Mouse (Mus musculus) retina, postnatal 7 days (tissue): ENCODE measurements around the gene Sobp.

ENCODE experiments used
- DNase-seq: peaks from one replicate; pipeline ENCODE4 v3.0.0-alpha.2; 2012; ENCODE audit warnings: low read depth, low spot score

The Sobp gene

GRCm38 (mm10) chr10:43174326-43175155 lies at the start of gene Sobp, which contains the start of gene 9030612E09Rik:
Sobp (minus strand) TSS chr10:43174530.
9030612E09Rik (plus strand) TSS chr10:43174704.
- DNase-seq, result peak; percentile 59

GRCm38 (mm10) chr10:43223391-43223790 lies 49.1 kb upstream of the Sobp start:
- no peak for DNase-seq

GRCm38 (mm10) chr10:43221659-43222058 lies 47.3 kb upstream of the Sobp start:
- no peak for DNase-seq

DNA sequence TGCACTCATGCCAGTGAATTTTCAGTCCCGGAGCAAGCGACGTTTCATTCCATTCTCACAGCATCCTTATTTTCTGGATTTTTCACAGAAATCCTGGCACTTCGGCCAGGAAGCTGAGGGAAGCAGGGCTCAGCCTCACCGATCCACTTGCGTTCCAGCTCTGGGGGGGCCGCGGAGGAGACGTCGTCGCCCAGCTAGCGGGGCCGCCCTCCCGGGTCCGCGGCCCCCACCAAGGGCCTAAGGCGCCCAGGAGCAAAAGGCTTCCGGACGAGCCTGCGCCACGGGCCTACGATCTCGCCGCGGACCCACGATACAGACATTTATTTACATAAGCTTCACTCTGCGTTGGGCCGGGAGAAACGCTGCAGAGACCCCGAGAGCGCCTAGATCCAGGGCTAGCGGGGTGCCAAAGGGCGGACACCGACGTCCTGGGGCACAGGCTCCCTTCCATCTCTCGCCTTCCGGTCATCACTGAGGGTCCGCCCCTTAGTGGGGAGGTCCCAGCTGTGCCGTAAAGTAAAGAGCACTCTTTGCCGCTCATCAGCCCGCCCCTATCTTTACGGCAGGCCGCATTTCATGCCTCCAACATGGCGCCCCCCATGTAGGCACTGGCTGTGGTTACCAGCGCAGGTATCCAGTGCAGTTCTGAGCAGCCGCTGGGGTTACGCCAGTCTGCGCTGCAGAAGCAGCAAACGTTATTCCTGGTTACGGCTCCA lies 46.7 kb upstream of the Sobp start, which contains the start of gene Pdss2:
Gene Pdss2, plus strand, starts transcription at position 577 of the 716 bp plus-strand sequence.
- DNase-seq, result peak; percentile 85

DNA sequence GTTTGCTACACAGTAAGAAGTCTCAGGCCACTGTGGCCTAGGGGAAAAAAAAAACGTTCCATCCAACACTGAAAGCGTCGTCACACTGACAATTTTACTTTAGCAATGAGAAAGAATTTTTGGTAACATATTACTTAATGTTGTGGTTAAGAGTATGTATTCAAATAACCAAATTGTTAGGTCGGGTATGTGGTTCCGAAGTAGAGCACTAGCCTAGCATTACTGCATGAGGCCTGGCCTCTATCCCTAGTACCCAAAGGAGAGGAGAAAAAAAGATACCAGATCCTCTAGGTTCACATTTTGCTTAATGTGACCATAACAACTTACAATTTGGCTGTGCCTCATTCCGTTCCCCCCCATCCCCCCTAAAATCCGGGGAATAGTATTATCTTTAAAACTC lies 46.1 kb upstream of the Sobp start:
- no peak for DNase-seq

- no peak for DNase-seq
These were observed 43.1 kb upstream of the Sobp start for GRCm38 (mm10) chr10:43217361-43217900.

DNA sequence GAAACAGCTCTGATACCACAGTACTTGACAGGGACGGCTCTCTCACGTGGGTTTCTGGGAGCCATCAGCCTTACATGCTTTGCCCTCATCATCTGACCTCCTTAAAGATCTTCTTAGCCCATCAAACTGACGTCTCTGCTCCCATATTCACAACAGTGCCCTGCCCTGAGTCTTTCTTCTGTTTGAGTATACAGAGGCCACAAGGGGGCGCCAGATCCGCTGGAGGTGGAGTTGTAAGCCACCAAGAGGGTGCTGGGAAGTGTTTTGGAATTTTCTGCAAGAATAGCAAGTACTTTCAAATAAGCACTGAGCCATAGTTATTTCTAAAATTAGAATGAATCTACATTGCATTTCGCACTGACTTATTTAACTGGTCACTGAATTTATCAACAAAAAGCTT lies 37.5 kb upstream of the Sobp start:
- DNase-seq, result peak; percentile 6

DNA sequence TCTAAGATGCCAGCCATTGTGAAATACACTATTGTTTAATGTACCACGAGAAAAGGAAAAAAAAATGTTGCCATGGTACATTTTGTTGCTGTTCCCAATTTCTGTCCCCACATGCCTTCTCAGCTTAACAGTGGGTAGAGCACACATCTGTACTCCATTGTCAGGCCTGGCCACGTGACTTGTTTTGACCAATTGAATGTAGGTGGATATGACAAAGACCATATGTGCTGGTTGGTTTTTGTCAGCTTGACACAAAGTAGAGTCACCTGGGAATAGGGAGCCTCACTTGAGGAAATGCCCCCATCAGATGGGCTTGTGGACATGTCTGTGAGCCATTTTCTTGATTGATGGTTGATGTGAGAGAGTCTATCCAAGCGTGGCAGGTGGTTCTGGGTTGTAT lies 29.5 kb upstream of the Sobp start:
- DNase-seq, result no peak

DNA sequence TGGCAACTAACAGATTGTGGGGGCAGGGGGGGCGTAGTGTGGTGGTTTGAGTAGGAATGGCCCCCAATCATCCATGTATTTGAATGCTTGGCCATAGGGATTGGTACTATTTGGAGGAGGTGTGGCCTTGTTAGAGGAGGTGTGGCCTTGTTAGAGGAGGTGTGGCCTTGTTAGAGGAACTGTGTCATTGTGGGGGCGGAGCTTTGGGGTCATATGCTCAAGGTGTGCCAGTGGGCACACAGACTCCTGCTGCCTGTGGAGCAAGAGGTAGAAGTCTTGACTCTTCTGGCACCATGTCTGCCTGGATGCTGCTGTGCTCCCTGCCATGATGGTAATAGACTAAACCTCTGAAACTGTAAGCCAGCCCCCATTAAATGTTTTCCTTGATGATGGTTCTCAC lies 25.9 kb upstream of the Sobp start:
- DNase-seq, result no peak

- no peak for DNase-seq
These were observed 6.1 kb upstream of the Sobp start for GRCm38 (mm10) chr10:43180313-43180912.

- DNase-seq, result no peak
These were observed 849 bp upstream of the Sobp start for GRCm38 (mm10) chr10:43175156-43175601.

- DNase-seq, result no peak
These were observed 453 bp downstream of the Sobp start for GRCm38 (mm10) chr10:43173828-43174325.

GRCm38 (mm10) chr10:43173141-43173827 lies 1.0 kb downstream of the Sobp start:
- DNase-seq, result peak; percentile 30

DNA sequence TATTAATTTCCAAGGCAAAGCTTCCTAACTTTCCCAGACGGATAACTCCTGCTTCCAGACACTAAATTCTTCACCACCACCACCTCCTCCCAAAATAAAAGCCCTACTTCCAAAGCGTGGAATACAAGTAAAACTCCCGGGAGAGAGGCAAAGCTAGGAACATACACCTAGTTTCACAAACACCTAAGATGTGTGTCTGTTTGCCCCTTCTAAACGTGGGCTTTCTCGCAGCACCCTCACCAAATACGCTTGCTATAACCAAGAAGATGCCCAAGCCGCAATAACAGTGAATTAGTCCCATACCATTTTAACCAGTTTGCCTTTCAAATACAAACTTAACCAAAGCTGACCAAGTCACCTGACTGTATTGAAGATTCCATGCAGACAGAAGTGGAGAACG lies 1.8 kb downstream of the Sobp start:
- no peak for DNase-seq

GRCm38 (mm10) chr10:43172066-43172465 lies 2.3 kb downstream of the Sobp start:
- DNase-seq, result no peak

DNA sequence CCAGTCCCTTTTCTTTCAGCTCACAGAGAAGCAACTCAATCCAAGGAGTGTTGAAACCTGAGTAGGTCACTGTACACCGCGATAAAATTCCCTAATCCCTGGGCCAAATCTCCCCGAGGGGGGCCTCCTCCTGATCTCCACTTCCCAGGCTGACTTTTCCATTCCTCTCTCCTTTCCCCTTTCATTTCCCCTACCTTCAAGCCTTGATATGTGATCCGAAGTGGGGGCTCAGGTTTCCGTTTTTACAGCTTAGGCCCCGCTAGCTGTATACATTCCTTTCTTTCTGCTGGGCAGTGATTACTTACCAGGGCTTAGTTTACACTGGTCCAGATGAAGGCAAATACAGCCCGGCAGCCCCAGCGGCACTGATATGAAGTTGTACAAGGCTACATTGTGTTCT lies 3.2 kb downstream of the Sobp start:
- no peak for DNase-seq

- no peak for DNase-seq
These were observed 5.5 kb downstream of the Sobp start for GRCm38 (mm10) chr10:43168847-43169246.

DNA sequence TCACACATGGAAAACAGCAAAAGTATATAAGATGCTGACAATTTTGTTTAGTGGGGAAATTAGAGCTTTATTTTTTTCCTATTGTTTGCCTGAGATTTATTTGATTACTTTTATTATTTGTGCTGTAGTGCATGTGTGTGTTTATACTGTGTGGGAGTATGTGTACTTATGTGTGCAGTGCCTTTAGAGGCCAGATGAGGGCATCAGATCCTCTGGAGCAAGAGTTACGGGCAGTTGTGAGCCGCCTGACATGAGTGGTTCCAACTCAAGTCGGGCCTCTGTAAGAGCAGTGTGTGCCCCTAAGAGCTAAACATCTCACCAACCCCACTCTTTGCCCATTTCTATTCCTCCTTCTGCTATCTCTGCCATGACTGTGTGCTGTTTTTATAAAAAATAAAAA lies 7.5 kb downstream of the Sobp start:
- DNase-seq, result no peak

GRCm38 (mm10) chr10:43166146-43166545 lies 8.2 kb downstream of the Sobp start:
- DNase-seq, result no peak

- DNase-seq, result no peak
These were observed 9.9 kb downstream of the Sobp start for GRCm38 (mm10) chr10:43164406-43164805.

DNA sequence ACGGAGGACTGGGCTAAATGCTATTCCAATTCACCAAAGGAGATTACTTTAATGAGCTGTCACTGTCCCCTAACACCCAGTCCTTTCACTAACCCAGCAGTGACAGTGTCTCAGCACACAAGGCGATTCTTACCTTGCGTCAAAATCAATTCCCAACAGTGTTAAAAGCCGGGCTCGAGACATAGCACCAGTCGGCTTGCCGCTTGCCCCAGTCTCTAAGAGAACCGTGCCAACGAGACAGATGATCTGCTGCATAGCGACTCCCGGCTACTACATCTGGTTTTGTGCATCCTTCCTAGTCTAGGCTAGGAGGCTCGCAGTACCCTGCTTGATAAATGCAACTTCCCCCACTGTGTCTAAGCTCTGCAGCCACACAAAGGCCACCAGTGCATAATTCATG lies 12.0 kb downstream of the Sobp start:
- no peak for DNase-seq
